Mouse (Mus musculus): ENCODE results near the gene Ezh1.

The Ezh1 gene

DNA sequence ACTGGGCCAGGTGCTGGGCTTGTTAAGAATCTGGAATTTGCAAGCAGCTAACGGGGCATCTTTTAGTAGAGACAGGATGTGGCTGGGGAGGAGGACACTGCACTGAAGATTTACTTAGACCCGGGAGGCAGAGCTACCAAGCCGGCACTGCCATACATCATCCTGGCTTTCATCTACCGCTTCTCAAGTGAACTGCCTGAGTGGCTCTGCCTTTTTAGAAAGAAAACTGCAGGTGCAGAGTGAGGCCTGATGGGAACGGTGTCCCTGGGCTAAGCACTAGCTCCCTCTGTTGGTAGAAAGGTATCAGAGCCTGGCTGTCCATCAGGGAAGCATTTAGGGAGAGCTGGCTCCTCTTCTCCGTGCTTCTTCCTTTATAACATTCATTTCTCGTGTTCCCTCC, 25.3 kb downstream of the Ezh1 start:
- DNase-seq (ENCODE audit: low spot score): peak; percentile 52

DNA sequence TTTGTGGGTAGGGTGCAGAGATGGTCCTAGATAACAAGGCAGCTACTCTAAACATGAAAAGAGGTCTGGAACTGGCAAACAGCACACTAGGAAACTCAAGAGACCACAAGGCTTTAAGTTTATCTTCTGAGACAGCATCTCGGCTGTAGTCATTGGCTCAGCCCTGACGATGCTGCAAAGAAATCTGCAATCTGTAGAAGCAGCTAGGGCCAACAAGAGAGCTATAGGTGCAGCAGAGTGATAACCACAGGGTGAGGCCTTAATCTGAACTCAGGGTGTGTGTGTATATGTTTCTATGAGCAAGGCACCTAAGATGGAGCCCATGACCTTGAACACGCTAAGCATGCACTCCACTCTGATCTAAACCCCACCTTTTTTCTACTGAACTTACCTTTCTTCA, 26.7 kb downstream of the Ezh1 start:
- no peak for DNase-seq (ENCODE audit: low spot score)

GRCm38 (mm10) chr11:101196175-101196574, 30.1 kb downstream of the Ezh1 start:
- DNase-seq (ENCODE audit: low spot score): no peak

GRCm38 (mm10) chr11:101195571-101195970, 30.7 kb downstream of the Ezh1 start:
- no peak for DNase-seq (ENCODE audit: low spot score)

DNA sequence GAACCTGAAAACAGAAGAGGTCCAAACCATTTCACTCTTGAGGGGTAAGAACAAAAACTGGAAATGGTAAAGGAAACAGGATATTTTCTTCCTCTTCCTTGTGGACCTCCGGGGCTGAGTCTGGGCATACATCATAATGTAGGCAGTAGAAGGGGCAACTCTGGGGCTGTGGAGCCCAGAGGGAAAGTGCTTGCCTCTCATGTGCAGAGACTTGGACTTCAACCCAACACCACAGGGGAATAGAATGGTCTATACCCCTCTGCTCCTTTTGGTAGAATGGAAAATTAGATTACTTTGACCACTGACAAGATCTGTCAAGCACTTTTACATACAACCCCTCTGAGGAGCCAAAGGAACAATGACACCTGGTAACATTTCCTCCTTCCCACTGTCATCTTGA, 31.2 kb downstream of the Ezh1 start:
- DNase-seq (ENCODE audit: low spot score): no peak

GRCm38 (mm10) chr11:101194643-101195042, 31.6 kb downstream of the Ezh1 start:
- no peak for DNase-seq (ENCODE audit: low spot score)

- no peak for DNase-seq (ENCODE audit: low spot score)
Measured at GRCm38 (mm10) chr11:101194137-101194536, 32.1 kb downstream of the Ezh1 start.

GRCm38 (mm10) chr11:101193076-101193475, 33.2 kb downstream of the Ezh1 start:
- DNase-seq (ENCODE audit: low spot score): no peak

DNA sequence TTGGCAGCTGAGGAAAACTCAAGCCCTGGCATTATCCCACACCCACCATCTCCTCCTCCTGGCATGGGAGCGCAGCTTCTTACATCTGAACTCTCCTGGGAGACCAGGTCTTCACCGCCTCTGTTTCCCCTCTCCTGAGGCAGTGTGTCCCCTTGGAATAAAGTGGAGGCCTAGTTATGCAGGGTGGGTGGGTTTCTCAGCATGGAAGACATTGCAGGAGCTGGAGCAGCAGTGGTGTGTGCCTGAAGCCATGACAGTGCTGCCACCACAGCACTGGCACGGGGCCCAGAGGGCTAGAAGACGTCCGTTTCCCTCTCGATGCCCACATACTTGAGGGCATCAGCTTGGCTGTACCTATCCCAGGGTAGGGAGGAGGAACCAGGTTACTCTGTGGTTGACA, 33.6 kb downstream of the Ezh1 start:
- DNase-seq (ENCODE audit: low spot score): no peak

- no peak for DNase-seq (ENCODE audit: low spot score)
Measured at GRCm38 (mm10) chr11:101191919-101192470, 34.3 kb downstream of the Ezh1 start.

DNA sequence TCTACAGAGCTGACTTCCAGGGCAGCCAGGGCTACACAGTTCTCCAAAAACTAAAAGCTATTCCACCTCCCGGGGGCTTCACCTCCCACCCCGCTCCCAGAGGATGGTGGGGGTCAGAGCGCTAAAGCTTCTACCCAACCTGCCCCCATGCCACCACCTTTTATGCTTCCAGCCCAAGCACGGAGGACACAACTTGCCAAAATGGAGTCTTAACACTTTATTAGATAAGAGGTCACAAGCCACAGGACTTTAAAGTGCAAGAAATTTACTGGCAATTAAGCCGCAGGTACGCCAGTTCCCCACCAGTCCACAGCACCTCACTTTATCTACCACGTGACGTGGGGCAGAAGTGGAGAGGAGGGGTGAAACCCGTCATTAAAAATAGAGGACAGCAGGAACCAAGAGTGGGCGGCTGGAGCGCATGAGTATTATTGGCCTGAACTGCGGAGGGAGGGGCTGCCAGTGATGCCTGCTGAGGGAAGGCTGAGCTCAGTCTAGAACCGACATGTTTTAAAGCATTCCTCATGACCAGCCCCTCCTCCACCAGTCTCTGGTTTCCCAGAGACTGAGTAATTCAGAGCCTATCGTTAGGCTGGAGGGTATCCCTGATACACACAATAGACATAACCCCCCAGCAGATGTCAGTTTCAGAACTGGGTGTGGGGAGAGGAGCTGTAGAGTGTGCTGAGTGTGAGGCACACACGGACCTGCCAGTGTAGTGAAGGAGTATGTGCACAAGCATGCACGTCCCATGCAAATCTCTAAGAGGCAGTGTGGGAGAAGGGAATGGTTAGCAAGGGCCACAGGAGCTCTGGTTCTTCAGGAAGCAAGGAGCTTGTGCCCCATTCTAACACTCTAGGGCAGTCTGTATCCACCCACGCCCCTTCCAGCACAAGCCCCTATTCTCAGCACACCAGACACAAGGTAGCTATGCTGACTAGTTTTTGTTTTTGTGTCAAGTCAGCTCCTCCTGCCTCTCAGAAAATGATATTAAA, 35.1 kb downstream of the Ezh1 start:
- DNase-seq (ENCODE audit: low spot score): no peak

- no peak for DNase-seq (ENCODE audit: low spot score)
Measured at GRCm38 (mm10) chr11:101190181-101190912, 35.9 kb downstream of the Ezh1 start.

DNA sequence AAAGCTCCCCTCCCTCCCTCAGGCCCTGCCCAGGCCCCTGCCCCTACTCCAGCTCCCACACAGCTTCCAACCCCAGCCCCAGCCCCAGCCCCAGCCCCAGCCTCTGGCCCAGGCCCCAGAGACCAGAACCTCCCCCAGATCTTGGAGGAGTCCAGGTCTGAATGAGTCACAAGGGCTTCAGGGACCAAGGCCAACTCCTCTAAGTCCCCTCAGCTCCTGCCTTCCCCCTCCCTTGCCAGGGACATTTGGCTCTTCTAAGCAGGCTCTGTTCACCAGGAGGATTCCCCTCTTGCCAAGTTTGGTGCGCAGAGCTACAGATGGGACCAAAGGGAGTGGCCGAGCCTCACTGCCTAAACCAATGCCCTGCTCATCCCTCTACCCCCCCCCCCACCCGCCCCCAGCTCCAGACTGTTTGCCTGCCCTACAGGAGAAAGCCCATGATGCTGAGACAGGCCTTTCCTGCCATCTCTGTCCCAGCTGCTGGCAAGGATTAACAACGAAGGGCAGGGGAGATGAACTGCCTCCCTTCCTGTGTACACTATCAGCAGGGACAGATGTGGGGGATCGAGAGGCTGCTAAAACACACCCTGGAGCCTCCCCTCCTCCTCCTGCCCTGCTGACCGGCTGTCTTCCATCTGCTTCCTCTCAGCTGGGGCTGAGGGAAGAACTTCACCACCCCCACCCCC, 36.6 kb downstream of the Ezh1 start:
- DNase-seq (ENCODE audit: low spot score): peak; percentile 77

- DNase-seq (ENCODE audit: low spot score): no peak
Measured at GRCm38 (mm10) chr11:101188166-101188805, 38.0 kb downstream of the Ezh1 start.

DNA sequence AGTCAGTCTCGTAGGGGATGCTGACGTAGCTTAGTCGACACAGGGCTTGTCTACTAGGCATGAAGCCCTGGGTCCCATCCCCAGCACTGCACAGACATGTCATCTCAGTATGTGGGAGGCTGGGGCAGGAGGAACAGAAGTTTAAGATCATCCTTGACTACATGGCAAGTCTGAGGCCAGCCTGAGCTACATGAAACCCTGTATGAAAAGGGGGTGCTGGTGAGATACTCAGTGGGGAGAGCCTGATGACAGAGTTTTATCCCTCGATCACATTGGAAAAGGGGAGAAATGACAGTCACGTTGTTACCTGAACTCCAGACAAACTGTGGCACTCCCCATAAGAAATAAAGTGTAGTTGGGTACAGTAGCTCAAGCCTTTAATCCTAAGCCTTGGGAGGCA, 38.7 kb downstream of the Ezh1 start:
- no peak for DNase-seq (ENCODE audit: low spot score)

DNA sequence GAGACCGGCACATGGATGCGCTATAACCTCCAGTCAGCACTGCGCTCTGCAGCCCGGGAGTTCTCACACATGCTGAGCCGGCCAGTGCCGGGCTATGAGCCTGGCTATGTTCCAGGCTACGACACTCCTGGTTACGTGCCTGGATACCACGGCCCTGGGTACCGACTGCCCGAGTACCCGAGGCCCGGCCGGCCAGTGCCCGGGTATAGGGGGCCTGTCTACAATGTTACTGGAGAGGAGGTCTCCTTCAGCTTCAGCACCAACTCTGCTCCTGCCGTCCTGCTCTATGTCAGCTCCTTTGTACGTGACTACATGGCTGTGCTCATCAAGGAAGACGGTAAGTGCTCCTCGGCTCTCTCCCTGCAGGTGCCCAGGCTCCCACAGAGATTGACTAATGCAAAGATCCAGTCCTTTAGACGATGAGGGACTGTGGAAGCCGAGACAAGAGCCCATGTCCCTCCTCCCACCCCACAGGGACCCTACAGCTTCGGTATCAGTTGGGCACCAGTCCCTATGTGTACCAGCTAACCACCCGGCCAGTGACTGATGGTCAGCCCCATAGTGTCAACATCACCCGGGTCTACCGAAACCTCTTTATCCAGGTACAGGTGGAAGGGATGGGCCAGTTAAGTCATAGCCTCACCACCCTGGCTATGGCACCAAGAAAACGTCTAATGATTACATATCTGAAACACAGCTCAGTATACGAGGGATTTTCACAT, 39.6 kb downstream of the Ezh1 start:
- DNase-seq (ENCODE audit: low spot score): no peak

- DNase-seq (ENCODE audit: low spot score): no peak
Measured at GRCm38 (mm10) chr11:101185441-101185840, 40.8 kb downstream of the Ezh1 start.

GRCm38 (mm10) chr11:101184984-101185383, 41.3 kb downstream of the Ezh1 start:
- no peak for DNase-seq (ENCODE audit: low spot score)

DNA sequence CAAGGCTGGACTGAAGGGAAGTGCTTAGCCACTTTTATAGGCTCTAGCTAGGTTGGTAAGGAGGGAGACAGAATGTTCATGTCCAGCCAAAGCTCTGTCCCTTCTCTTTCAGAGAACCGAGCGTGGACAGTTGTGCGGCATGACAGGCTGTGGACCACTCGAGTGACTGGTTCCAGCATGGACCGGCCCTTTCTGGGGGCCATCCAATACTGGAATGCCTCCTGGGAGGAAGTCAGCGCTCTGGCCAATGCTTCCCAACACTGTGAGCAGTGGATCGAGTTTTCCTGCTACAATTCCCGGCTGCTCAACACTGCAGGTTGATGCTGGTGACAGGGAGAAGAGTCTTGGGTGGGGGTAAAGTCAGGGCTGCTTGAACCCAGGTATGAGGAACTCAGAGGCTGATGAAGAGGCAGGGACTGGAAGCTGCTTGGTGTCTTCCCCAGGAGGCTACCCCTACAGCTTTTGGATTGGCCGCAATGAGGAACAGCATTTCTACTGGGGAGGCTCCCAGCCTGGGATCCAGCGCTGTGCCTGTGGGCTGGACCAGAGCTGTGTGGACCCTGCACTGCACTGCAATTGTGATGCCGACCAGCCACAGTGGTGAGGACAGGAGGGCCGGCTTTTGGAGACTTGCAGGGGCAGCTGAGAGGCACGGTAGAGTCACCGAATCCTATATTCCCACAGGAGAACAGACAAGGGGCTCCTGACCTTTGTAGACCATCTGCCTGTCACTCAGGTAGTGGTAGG, 43.3 kb downstream of the Ezh1 start:
- DNase-seq (ENCODE audit: low spot score): no peak

DNA sequence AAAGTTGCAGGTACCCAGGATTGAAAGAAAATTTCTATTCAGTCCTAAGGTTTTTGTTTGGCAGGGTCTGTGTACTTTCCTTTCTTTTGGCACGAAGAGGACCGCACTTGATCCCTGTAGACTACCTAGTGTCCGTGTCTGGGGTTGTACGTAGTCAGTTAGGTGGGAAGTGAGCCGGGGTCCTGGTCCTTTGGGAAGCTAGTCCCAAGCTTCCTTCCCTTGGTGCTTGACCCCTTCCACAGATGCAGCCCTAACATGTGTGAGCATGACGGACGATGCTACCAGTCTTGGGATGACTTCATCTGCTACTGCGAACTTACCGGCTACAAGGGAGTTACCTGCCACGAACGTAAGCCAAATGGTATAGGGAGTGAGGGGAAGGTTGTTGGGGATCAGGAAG, 44.3 kb downstream of the Ezh1 start:
- no peak for DNase-seq (ENCODE audit: low spot score)

Measured in c-Kit-positive CD71-positive TER-119-positive erythroid progenitor cells, embryonic 14.5 days (primary cell).